Comparison of ENCODE assay signal across 8 mouse cellular contexts in the genomic region with DNA sequence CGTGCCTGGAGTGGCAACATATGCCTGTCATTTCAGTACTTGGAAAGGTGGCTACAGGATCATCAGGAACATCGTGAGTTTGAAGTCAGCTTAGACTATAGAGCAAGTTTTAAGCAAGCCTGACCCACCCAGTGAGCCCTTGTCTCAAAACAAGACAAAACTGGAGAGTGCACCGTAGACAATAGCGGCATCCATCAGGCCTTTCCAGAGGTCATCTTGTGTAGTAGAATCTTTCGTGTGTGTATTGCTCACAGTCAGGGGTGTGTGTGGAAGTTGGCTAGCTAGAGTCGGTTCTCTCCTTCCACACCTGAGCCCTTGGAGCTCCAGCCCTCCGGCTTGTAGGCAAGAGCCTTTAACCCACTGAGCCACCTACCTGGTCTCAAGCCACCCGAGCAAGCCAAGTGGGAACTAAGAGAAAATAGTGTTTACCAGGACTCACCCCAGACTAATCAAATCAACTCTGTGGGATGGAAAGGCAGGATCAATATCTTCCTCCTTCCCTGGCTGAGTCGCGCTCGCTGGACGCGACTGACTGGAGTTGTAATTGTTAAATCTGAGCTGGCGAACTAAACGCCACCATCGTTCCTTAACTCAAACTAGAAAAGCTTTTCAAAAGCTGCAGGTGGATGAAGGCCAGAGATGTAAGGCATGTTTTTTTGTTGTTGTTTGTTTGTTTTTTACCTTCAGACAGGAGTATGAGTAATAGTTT. TPM values are rescaled to one million over a fixed set of nuclear protein-coding genes. Genes with fewer than 3 reads are reported as not detected.
A peak's percentile ranks its signal among the peaks of the same experiment; 100 is the strongest.
DNase-seq lines count a peak whose midpoint lies in the region; ATAC-seq and TF ChIP-seq lines count a peak whose summit lies in the region.

No protein-coding gene starts in this region.

- TF ChIP-seq CTCF in heart, postnatal 0 days (IDR thresholded peaks at IDR 0.05; ENCODE audit: low read depth): no peak
- TF ChIP-seq CTCF in liver, postnatal 0 days (IDR thresholded peaks at IDR 0.05; ENCODE audit: low read depth): no peak

- peaks cover 4% of the 10 kb centered on the region; the same call in 1 of the 2 replicates for H3K4me1 ChIP-seq in heart, postnatal 0 days (ENCODE audit: control insufficient read depth, insufficient read depth)
- H3K4me1 ChIP-seq in liver, postnatal 0 days (ENCODE audit: insufficient read depth): peaks cover 24% of the 10 kb centered on the region

- peak overlapping the region; percentile 51 for H3K4me3 ChIP-seq in heart, postnatal 0 days (ENCODE audit: low read depth, low read length)
- H3K4me3 ChIP-seq in liver, postnatal 0 days (ENCODE audit: low read depth, low read length): peak overlapping the region; percentile 47

- no peaks in the 10 kb centered on the region for H3K36me3 ChIP-seq in heart, postnatal 0 days (replicated peaks; ENCODE audit: control insufficient read depth, insufficient read depth, low read length)
- H3K36me3 ChIP-seq in liver, postnatal 0 days (replicated peaks; ENCODE audit: insufficient read depth, low read length): no peaks in the 10 kb centered on the region

- no peak for TF ChIP-seq EP300 in heart, postnatal 0 days (IDR thresholded peaks at IDR 0.05; ENCODE audit: low read depth)
- TF ChIP-seq EP300 in liver, postnatal 0 days (IDR thresholded peaks at IDR 0.05; ENCODE audit: low read depth): no peak

- no peaks in the 10 kb centered on the region for H3K27me3 ChIP-seq in heart, postnatal 0 days (ENCODE audit: control insufficient read depth, insufficient read depth, low read length)
- no peaks in the 10 kb centered on the region for H3K27me3 ChIP-seq in liver, postnatal 0 days (ENCODE audit: insufficient read depth, low read length)

- DNase-seq in frontal cortex, postnatal 25 days (ENCODE audit: low spot score in 2 of 2): no peak
- DNase-seq in ES-CJ7 (ENCODE audit: low read depth, low spot score): peak; percentile 74
- peak; percentile 14 for DNase-seq in heart, postnatal 0 days (ENCODE audit: low spot score)
- DNase-seq in liver, postnatal 0 days: peak; percentile 21
- DNase-seq in yolk sac, embryonic 10.5 days (ENCODE audit: low spot score): peak; percentile 6
- DNase-seq in adrenal gland, postnatal 10 days: no peak
- DNase-seq in layer of hippocampus, postnatal 14 days (ENCODE audit: low spot score in 2 of 2): no peak

- H3K4me2 ChIP-seq in heart, postnatal 0 days (ENCODE audit: low read depth, low read length): peak overlapping the region; percentile 70
- H3K4me2 ChIP-seq in liver, postnatal 0 days (ENCODE audit: low read depth, low read length): peak overlapping the region; percentile 70

- 22% methylated on average over 16 of the region's 16 CpGs for WGBS in heart, postnatal 0 days
- WGBS in liver, postnatal 0 days (ENCODE audit: insufficient replicate concordance): 20% methylated on average over 16 of the region's 16 CpGs

- no peaks in the 10 kb centered on the region for H3K9me3 ChIP-seq in heart, postnatal 0 days (replicated peaks; ENCODE audit: control insufficient read depth, low read length)
- H3K9me3 ChIP-seq in liver, postnatal 0 days (ENCODE audit: low read length): no peaks in the 10 kb centered on the region

- ATAC-seq in frontal cortex, adult (ENCODE audit: low TSS enrichment): peak; percentile 56
- peak; percentile 51 for ATAC-seq in heart, postnatal 0 days (ENCODE audit: insufficient read depth, low read depth)
- peak; percentile 28 for ATAC-seq in liver, postnatal 0 days

- peak overlapping the region; percentile 93 for H3K27ac ChIP-seq in heart, postnatal 0 days (ENCODE audit: low read depth)
- peak overlapping the region; percentile 90 for H3K27ac ChIP-seq in liver, postnatal 0 days (ENCODE audit: low read depth)

- H3K9ac ChIP-seq in heart, postnatal 0 days (replicated peaks; ENCODE audit: low read depth, low read length): peak overlapping the region; percentile 62
- peak overlapping the region; percentile 53 for H3K9ac ChIP-seq in liver, postnatal 0 days (replicated peaks)

RNA-seq across cellular contexts. Expression of gene Cxadr, which starts 36.7 kb away (rescaled TPM):
- 37.1 and 79.9 TPM in 2 replicates for total RNA-seq in heart, postnatal 0 days (2014; rRNA removed; ENCODE audit: low replicate concordance)
- 22.6 and 23.3 TPM in 2 replicates for polyA plus RNA-seq in heart, postnatal 0 days (2015; fragmentation: Nextera tagmentation; extraction: Ambion mirVana)
- polyA plus RNA-seq in liver, postnatal 0 days (2015; fragmentation: Nextera tagmentation; extraction: Ambion mirVana): 24.7 and 27.1 TPM in 2 replicates
- total RNA-seq in adrenal gland, postnatal 10 days (2021): 10 to 100 TPM; 21.0 to 24.7 TPM
- total RNA-seq in layer of hippocampus, postnatal 14 days (2021): 10 to 100 TPM; 61.4 to 61.8 TPM

Comparison
In these comparisons a context has a peak if more than half of its experiments do, and no peak if none do; other contexts are left out.
1. DNase-seq: peak in ES-CJ7 (single experiment), heart, postnatal 0 days (single experiment), liver, postnatal 0 days (single experiment) and yolk sac, embryonic 10.5 days (single experiment); none in frontal cortex, postnatal 25 days (0 of 2), adrenal gland, postnatal 10 days (single experiment) and layer of hippocampus, postnatal 14 days (0 of 2).
2. Peak in every context shown above with its lines, with median percentiles within 50 percentile points of each other: ATAC-seq.